Mouse (Mus musculus): ENCODE results near the gene Tmem14c.

Gene Tmem14c

DNA sequence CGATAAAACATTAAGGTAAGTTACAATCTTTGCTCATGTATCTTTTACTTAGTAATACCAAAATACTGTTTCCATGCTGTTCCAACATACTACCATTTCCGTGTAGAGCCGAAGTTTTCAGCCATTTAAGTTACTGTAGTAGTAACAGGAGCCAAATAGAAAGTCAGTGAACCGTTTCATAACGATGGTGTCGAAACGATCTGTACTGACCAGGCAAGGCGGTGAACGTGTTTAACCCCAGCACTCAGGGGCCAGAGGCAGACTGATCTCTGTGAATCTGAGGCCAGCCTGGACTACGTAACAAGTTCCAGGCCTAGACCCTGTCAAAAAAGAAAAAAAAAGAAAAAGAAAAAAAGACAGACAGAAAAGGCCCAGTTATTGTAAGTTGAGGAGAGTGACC is 7.8 kb upstream of the Tmem14c start:
- no peak for DNase-seq (ENCODE audit: low spot score in 2 of 2)

DNA sequence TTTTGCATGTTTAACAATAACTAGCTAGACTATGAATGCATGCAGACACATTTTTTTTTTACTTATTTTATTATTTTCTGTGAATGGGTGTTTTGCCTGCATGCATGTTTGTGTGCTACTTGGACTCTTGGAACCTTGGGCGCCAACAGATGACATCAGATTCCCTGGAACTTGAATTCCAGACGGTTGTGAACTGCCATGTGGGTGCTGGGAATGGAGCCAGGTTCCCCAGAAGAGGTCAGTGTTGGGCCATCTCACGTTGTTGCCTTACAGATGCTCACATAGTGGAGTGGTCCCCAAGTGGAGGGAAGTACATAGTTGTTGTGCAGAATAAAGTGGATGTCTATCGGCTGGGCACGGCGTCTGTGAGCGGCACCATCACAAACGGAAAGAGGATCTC is 7.1 kb upstream of the Tmem14c start:
- DNase-seq (ENCODE audit: low spot score in 2 of 2): no peak

DNA sequence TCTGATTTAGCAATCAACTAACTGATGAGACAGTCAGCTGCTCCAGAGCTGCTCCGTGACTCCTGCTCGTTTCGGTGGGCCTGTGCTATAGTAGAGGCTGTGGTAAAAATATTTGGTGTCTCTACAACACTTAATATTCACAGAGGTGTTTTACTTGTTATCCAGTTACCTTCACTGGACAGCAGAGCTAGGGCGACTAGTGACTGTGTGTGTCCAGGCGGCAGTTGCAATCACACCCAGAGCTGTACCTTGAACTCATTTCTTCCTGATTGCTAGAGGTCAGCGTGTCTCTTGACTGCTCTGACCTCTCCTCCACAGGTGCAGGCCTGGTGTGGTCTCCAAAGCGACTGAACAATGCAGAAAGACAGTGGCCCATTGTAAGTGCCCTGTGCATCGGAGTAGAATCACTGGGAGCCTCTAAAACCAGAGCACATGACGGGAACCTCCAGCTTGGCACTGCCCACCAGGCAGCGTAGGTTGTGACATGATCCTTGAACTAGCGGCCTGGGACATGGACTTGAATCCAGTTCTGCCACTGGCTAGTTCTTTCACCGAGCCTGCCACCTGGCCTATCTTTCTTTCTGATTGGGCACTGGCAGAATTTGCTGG is 809 bp downstream of the Tmem14c start:
- DNase-seq (ENCODE audit: low spot score in 2 of 2): no peak

- no peak for DNase-seq (ENCODE audit: low spot score in 2 of 2)
Measured at GRCm38 (mm10) chr13:41017832-41018231, 1.7 kb downstream of the Tmem14c start.

DNA sequence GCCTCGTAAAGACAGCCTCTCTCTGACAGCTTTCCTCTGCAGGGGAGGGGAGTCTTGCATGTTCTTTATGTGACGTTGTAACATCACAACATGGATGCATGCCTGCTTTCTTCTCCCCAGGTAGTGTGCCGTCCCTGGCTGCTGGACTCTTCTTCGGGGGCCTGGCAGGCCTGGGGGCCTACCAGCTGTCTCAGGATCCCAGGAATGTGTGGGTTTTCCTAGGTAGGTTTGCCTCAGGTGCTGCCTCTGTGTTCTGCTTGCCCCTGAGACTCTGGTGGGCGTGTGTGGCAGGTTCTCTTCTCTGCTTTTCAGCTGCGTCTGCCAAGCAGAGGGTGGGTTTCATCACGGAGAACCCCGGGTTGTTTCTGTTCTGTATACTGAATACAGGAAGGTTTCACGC is 2.1 kb downstream of the Tmem14c start:
- DNase-seq (ENCODE audit: low spot score in 2 of 2): no peak

- DNase-seq (ENCODE audit: low spot score in 2 of 2): no peak
Measured at GRCm38 (mm10) chr13:41018756-41019591, 2.9 kb downstream of the Tmem14c start.

- no peak for DNase-seq (ENCODE audit: low spot score in 2 of 2)
Measured at GRCm38 (mm10) chr13:41020494-41020893, 4.4 kb downstream of the Tmem14c start.

DNA sequence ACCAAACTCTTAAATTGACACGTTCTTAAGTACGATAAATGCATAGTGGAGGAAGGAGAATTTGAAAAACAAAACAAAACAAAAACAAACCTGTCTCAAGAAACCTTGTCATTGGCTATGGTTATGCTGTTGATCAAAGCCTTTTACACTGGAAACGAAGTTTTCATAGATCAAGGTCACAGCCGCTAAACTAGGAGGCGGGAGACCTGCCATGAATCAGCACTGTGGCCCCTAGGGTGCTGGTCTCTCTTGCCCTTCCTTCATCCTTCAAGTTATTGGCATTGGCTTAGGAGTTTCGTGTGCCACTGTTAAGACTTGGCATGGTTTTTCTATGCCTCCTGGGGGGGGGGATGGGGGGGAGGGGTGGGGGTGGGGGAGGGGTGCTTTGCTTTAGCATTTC is 5.5 kb downstream of the Tmem14c start:
- no peak for DNase-seq (ENCODE audit: low spot score in 2 of 2)

- no peak for DNase-seq (ENCODE audit: low spot score in 2 of 2)
Measured at GRCm38 (mm10) chr13:41022099-41022498, 6.0 kb downstream of the Tmem14c start.

- DNase-seq (ENCODE audit: low spot score in 2 of 2): no peak
Measured at GRCm38 (mm10) chr13:41030098-41030497, 14.0 kb downstream of the Tmem14c start.

DNA sequence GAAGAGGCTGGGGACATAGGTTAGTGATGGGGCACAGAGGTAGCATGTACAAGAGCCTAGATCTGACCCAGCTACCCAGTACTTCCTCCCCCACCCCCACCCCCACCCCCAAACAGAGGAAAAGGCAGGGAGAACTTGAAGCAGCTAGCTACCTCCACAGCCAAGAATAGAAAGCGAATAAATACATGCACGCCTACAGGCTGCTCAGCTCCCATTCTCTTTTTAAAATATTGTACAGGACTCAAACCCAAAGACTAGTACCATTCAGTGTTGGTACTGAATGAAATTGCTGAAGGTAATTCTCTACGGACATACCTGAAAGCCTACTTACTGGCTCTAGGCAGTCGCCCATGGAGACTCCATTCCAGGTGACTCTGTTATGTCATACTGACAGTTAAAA is 26.4 kb downstream of the Tmem14c start:
- DNase-seq (ENCODE audit: low spot score in 2 of 2): no peak

DNA sequence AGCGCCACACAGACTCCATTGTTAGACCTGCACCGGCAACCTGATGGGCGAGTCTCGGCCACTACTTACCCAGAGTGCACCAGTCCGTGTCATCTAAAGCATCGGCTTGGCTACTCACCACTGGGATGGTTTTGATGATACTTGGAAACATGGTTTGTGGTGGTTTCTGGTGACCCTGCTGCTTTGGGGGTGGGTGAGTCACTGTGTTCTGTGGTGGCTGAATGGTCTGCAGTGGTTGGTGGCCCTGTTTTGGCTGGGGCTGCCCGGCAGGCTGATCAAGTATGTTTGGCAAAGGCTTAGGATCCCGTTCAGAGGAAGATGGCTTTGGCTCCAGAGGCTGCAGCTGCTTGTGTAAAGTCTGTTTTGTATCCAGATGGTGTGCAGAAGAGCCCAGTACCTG is 29.8 kb downstream of the Tmem14c start:
- no peak for DNase-seq (ENCODE audit: low spot score in 2 of 2)

GRCm38 (mm10) chr13:41047280-41047679 is 31.2 kb downstream of the Tmem14c start:
- no peak for DNase-seq (ENCODE audit: low spot score in 2 of 2)

GRCm38 (mm10) chr13:41051965-41052364 is 35.9 kb downstream of the Tmem14c start:
- DNase-seq (ENCODE audit: low spot score in 2 of 2): no peak

DNA sequence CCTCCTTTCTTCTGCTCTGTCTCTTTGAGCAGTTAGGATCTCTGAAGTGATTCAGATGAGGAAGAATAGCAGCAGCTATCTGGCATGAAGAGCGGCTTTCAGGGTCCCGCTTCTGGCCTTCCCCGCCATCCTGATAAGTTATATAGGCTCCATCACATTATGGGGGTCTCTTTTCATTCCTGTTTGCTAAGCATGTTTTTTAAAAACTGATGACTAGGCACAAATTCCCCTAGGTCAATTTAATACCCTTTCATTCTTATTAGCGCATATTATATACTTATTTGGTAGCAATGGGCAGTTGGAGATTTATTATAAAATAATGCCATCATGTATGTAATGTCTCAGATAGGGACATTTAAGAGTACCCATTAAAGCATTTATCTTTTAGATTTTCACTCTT is 51.5 kb downstream of the Tmem14c start:
- no peak for DNase-seq (ENCODE audit: low spot score in 2 of 2)

GRCm38 (mm10) chr13:41071617-41072016 is 55.5 kb downstream of the Tmem14c start:
- no peak for DNase-seq (ENCODE audit: low spot score in 2 of 2)

Measured in cerebellum, postnatal 4 days (tissue).